Mouse (Mus musculus) cerebellum, postnatal 25 days (tissue): ENCODE data around the gene Gpr158.

Source experiments
- DNase-seq, 2 experiments: peaks; one replicate each; pipeline ENCODE4 v3.0.0; 2021; ENCODE audit warnings: mixed read lengths in 2 of 2

Gene Gpr158

GRCm38 (mm10) chr2:21665721-21666120 is 298.4 kb downstream of the Gpr158 start:
- DNase-seq: no peak

- DNase-seq: no peak
Observed at GRCm38 (mm10) chr2:21676084-21676838, 308.9 kb downstream of the Gpr158 start.

- DNase-seq: no peak
Observed at GRCm38 (mm10) chr2:21676839-21677123, 309.4 kb downstream of the Gpr158 start.

- no peak for DNase-seq
Observed at GRCm38 (mm10) chr2:21680735-21681270, 313.5 kb downstream of the Gpr158 start.

- DNase-seq: no peak
Observed at GRCm38 (mm10) chr2:21684736-21685135, 317.4 kb downstream of the Gpr158 start.

- DNase-seq: no peak
Observed at GRCm38 (mm10) chr2:21693128-21693527, 325.8 kb downstream of the Gpr158 start.

- peak; percentile 52 to 66 for DNase-seq
Observed at GRCm38 (mm10) chr2:21693807-21694594, 326.7 kb downstream of the Gpr158 start.

GRCm38 (mm10) chr2:21728075-21728474 is 360.7 kb downstream of the Gpr158 start:
- no peak for DNase-seq

- DNase-seq: peak; percentile 47 to 65
Observed at GRCm38 (mm10) chr2:21783721-21784120, 416.4 kb downstream of the Gpr158 start.

GRCm38 (mm10) chr2:21793156-21793555 is 425.8 kb downstream of the Gpr158 start:
- no peak for DNase-seq

GRCm38 (mm10) chr2:21799616-21800015 is 432.3 kb downstream of the Gpr158 start:
- no peak for DNase-seq

- no peak for DNase-seq
Observed at GRCm38 (mm10) chr2:21800045-21800444, 432.7 kb downstream of the Gpr158 start.

GRCm38 (mm10) chr2:21808510-21808909 is 441.2 kb downstream of the Gpr158 start:
- DNase-seq: no peak

GRCm38 (mm10) chr2:21810431-21810830 is 443.1 kb downstream of the Gpr158 start:
- DNase-seq: no peak

GRCm38 (mm10) chr2:21864061-21864460 is 496.7 kb downstream of the Gpr158 start:
- peak; percentile 31 to 52 for DNase-seq
